Mouse (Mus musculus) heart, embryonic 10.5 days (tissue): ENCODE measurements around the gene Taf1a. TPM values are rescaled to one million over a fixed set of nuclear protein-coding genes. Genes with fewer than 3 reads are reported as not detected.
"Not testable (repeated sequence)": the region's sequence is repeated elsewhere in the genome, so short reads cannot be mapped to it uniquely, and the experiment has no call there.

Source experiments
- DNase-seq: peaks from one replicate; pipeline ENCODE4 v3.0.0-alpha.2; 2017; ENCODE audit warnings: low spot score
- H3K27ac ChIP-seq: fragments of 300-500 bp; sonication (generic); 2 replicates; pipeline ENCODE4 v1.5.1; 2016; ENCODE audit warnings: mild to moderate bottlenecking
- H3K27me3 ChIP-seq: fragments of 300-500 bp; sonication (generic); 2 replicates; pipeline ENCODE4 v1.6.1; 2016; ENCODE audit warnings: mild to moderate bottlenecking; ENCODE audit not compliant: poor library complexity, insufficient read depth, severe bottlenecking
- H3K36me3 ChIP-seq: fragments of 300-500 bp; sonication (generic); 2 replicates; pipeline ENCODE4 v1.6.1; 2016; ENCODE audit warnings: mild to moderate bottlenecking, moderate library complexity
- H3K4me1 ChIP-seq: fragments of 300-500 bp; sonication (generic); 2 replicates; pipeline ENCODE4 v1.6.1; 2016; ENCODE audit warnings: mild to moderate bottlenecking
- H3K4me3 ChIP-seq: fragments of 300-500 bp; sonication (generic); 2 replicates; pipeline ENCODE4 v1.5.1; 2016; ENCODE audit warnings: mild to moderate bottlenecking, moderate library complexity
- H3K9me3 ChIP-seq: fragments of 300-500 bp; sonication (generic); 2 replicates; pipeline ENCODE4 v1.6.1; 2016; ENCODE audit warnings: mild to moderate bottlenecking, moderate library complexity
- WGBS: fragments of 180-500 bp; shearing (Covaris S2); methylation state at CpG from one replicate; pipeline ENCODE4 v1.1.7; 2016; 5-methylcytosine and 5-hydroxymethylcytosine counted together
- polyA plus RNA-seq: library from polyadenylated mRNA; unstranded; fragments of >200 nt; fragmentation: Nextera tagmentation; extraction: Ambion mirVana; gene quantifications from 2 replicates; pipeline ENCODE4 v1.2.1, GENCODE M21; 2016

The Taf1a gene
- polyA plus RNA-seq, 1 experiment from 2014 or later, result 18.0 TPM

DNA sequence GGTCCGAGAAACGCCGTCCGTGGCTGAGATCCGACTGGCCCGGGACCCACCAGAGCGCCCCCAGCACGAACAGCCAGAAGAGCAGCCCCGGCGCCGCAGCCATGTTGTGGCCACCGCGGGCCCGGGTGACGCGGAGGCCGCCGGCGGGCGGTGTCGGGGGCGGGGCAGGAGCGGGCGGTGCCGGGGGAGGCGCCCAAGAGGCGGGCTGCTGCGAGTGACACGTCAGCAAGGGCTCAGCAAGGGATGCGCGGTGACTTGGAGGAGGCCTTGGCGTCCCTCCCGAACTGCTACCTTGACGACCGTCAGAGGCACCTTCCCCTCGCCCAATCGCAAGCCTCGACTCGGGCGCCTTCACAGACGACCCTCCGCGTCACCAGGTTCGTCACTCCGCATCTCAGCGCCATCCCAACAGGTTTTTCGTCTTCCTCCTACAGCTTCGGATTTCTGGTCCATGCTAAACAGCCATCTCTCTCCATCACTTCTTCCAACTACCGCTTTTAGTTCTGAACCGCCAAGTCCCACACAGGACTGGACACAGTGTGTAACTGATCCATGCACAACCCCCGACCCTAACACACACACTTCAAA lies 19.3 kb upstream of the Taf1a start, which contains the start of gene Mia3:
Mia3 (minus strand) TSS at position 127 of the 588 bp plus-strand sequence.
- Histone ChIP-seq H3K27ac (peak within 1 kb of the TSS; percentile 89), H3K9me3 (no peaks in the 10 kb centered on the region), H3K4me1 (peaks cover 16% of the 10 kb centered on the region), H3K27me3 (no peaks in the 10 kb centered on the region), H3K4me3 (peak within 1 kb of the TSS; percentile 87), H3K36me3 (peaks cover 8% of the 10 kb centered on the region)
- WGBS, result under 1% methylated on average over 51 of the region's 51 CpGs
- peak; percentile 98 for DNase-seq

GRCm38 (mm10) chr1:183374728-183375127 lies 14.1 kb upstream of the Taf1a start:
- H3K9me3 ChIP-seq, result no peaks in the 10 kb centered on the region
- H3K36me3 ChIP-seq, result no peaks in the 10 kb centered on the region
- 71% methylated on average over 5 of the region's 5 CpGs for WGBS

GRCm38 (mm10) chr1:183377045-183377444 lies 11.7 kb upstream of the Taf1a start:
- Histone ChIP-seq H3K4me3 (no peak overlapping the region), H3K27ac (no peak overlapping the region), H3K27me3 (no peaks in the 10 kb centered on the region), H3K36me3 (no peaks in the 10 kb centered on the region), H3K9me3 (no peaks in the 10 kb centered on the region), H3K4me1 (no peaks in the 10 kb centered on the region)
- 70% methylated on average over 4 of the region's 4 CpGs for WGBS
- no peak for DNase-seq

More at GRCm38 (mm10) chr1:183374728-183375127, 14.1 kb upstream of the Taf1a start:
- 0 out of 2 replicates have a peak, but pooled peaks cover 4% of the 10 kb centered on the region for H3K4me1 ChIP-seq
- no peaks in the 10 kb centered on the region for H3K27me3 ChIP-seq
- DNase-seq, result no peak
- H3K27ac ChIP-seq, result no peak overlapping the region
- no peak overlapping the region for H3K4me3 ChIP-seq

- Histone ChIP-seq H3K4me1 (no peaks in the 10 kb centered on the region), H3K36me3 (no peaks in the 10 kb centered on the region), H3K27ac (no peak overlapping the region), H3K27me3 (peaks cover 1% of the 10 kb centered on the region; the same call in 1 of the 2 replicates), H3K4me3 (no peak overlapping the region), H3K9me3 (no peaks in the 10 kb centered on the region)
- WGBS, result 64% methylated on average over 10 of the region's 10 CpGs
- no peak for DNase-seq
Observed at GRCm38 (mm10) chr1:183378321-183378941, 10.3 kb upstream of the Taf1a start.

DNA sequence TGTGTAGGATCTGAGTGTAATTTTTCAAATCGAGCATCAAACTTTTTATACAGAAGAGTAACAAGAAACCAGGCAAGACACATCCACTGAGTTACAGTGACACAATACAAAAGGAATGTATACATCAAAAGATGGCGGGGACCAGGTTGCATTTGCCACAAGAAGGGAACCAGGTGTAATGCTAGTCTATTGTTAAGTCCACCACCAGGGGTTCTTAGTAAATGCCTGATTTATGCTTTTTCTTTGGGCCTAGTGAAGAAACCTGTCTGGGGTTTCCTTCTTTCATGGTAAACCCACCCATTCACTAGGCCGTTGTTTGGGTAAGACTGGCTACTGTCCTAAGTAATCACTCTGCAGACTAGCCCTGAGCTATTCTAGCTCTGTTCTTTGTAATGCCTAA lies 9.4 kb upstream of the Taf1a start:
- H3K27ac ChIP-seq, H3K27me3 ChIP-seq, H3K4me1 ChIP-seq, H3K9me3 ChIP-seq, DNase-seq, H3K4me3 ChIP-seq, H3K36me3 ChIP-seq: not testable (repeated sequence)
- 89% methylated on average over 3 of the region's 3 CpGs for WGBS

- H3K36me3 ChIP-seq, result no peaks in the 10 kb centered on the region
- H3K9me3 ChIP-seq, result no peaks in the 10 kb centered on the region
- peaks cover 13% of the 10 kb centered on the region; the same call in 1 of the 2 replicates for H3K27me3 ChIP-seq
- no peak for DNase-seq
- 81% methylated on average over 5 of the region's 5 CpGs for WGBS
- H3K4me3 ChIP-seq, result no peak overlapping the region
- no peaks in the 10 kb centered on the region for H3K4me1 ChIP-seq
- H3K27ac ChIP-seq, result no peak overlapping the region
Observed at GRCm38 (mm10) chr1:183381816-183382215, 7.0 kb upstream of the Taf1a start.

DNA sequence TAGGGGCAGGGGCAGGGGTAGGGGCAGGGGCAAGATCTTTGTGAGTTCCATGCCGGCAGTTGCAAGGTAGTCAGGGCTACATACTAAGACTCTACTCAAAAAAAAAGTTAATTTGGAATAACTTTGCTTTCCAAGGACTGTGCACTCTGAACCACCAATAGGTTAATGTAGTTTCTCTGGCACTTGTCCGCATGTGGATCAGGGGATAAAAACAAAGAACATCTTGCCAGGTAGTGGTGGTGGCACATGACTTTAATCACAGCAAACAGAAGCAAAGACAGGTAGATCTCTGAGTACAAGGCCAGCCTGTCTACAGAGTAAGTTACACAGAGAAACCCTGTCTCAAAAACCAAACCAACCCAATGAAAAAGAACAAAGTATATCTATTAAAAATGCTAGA lies 6.2 kb upstream of the Taf1a start:
- WGBS, result 84% methylated on average over 2 of the region's 2 CpGs
- H3K4me3 ChIP-seq, result no peak overlapping the region
- no peaks in the 10 kb centered on the region for H3K36me3 ChIP-seq
- H3K9me3 ChIP-seq, result no peaks in the 10 kb centered on the region
- no peak overlapping the region for H3K27ac ChIP-seq
- H3K4me1 ChIP-seq, result no peaks in the 10 kb centered on the region
- H3K27me3 ChIP-seq, result peaks cover 20% of the 10 kb centered on the region; the same call in 1 of the 2 replicates
- DNase-seq, result no peak

GRCm38 (mm10) chr1:183387421-183387820 lies 1.4 kb upstream of the Taf1a start:
- not testable (repeated sequence) for H3K4me1 ChIP-seq
- 91% methylated on average over 3 of the region's 3 CpGs for WGBS

DNA sequence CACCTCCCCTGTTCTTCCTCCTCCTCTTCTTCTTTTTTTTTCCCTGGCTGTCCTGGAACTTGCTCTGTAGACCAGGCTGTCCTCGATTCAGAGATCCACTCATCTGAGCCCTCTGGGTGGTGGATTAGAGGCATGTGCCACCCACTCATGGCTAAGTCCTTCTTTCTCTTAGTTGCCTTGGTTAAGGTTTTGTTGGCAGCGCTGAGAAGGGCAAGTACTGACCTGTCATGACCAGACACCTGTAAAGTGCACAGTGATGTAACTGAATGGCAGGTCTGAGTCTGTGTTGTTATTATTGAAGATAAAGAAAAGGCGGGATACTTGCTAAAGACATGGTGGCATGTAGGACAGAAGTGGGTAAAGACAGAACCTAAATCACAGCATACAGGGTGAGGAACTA lies 14.6 kb downstream of the Taf1a start:
- WGBS, result 93% methylated on average over 3 of the region's 3 CpGs
- no peak overlapping the region for H3K4me3 ChIP-seq
- no peak overlapping the region for H3K27ac ChIP-seq

More at GRCm38 (mm10) chr1:183387421-183387820, 1.4 kb upstream of the Taf1a start:
- H3K36me3 ChIP-seq, result peaks cover 15% of the 10 kb centered on the region
- H3K27ac ChIP-seq, DNase-seq, H3K4me3 ChIP-seq, H3K9me3 ChIP-seq: not testable (repeated sequence)
- H3K27me3 ChIP-seq, result peaks cover 22% of the 10 kb centered on the region; the same call in 1 of the 2 replicates

GRCm38 (mm10) chr1:183414081-183414727 lies 25.4 kb downstream of the Taf1a start:
- H3K9me3 ChIP-seq, result no peaks in the 10 kb centered on the region
- no peaks in the 10 kb centered on the region for H3K27me3 ChIP-seq
- DNase-seq, result no peak
- 86% methylated on average over 15 of the region's 15 CpGs for WGBS
- no peak overlapping the region for H3K4me3 ChIP-seq
- peaks cover 33% of the 10 kb centered on the region for H3K36me3 ChIP-seq
- H3K4me1 ChIP-seq, result no peaks in the 10 kb centered on the region
- H3K27ac ChIP-seq, result no peak overlapping the region

More for the DNA sequence above, 14.6 kb downstream of the Taf1a start:
- no peak for DNase-seq
- H3K9me3 ChIP-seq, result no peaks in the 10 kb centered on the region
- H3K36me3 ChIP-seq, result peaks cover 71% of the 10 kb centered on the region
- no peaks in the 10 kb centered on the region for H3K27me3 ChIP-seq
- no peaks in the 10 kb centered on the region for H3K4me1 ChIP-seq

DNA sequence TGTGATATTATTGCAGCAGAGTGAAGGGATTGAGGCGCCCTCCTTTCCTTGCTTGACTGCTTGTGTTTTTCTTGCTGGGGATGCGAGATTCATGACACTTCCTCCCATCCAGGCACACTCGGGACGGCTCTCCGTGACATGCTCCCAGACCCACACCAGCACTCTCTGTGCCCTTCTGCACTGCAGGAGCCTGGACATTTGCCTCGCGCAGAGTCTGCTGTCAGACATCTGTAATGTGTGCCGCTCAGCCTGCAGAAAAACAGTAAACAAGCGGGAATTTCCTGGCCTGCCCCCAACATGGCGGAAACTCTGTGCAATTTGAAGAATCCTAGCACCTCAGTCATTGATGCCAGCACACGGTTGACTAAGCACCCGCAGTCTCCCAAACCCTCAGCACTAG lies 29.1 kb downstream of the Taf1a start, which contains the start of gene Hhipl2:
Hhipl2 (plus strand) TSS at position 343 of the 400 bp plus-strand sequence.
- Histone ChIP-seq H3K36me3 (no peaks in the 10 kb centered on the region), H3K4me3 (no peak within 1 kb of the TSS), H3K27ac (no peak within 1 kb of the TSS), H3K4me1 (no peaks in the 10 kb centered on the region), H3K9me3 (no peaks in the 10 kb centered on the region), H3K27me3 (no peaks in the 10 kb centered on the region)
- no peak for DNase-seq
- 69% methylated on average over 12 of the region's 12 CpGs for WGBS

- H3K9me3 ChIP-seq, result no peaks in the 10 kb centered on the region
- H3K4me3 ChIP-seq, result no peak overlapping the region
- 86% methylated on average over 7 of the region's 7 CpGs for WGBS
- H3K27ac ChIP-seq, result no peak overlapping the region
- no peak for DNase-seq
- H3K27me3 ChIP-seq, result no peaks in the 10 kb centered on the region
- no peaks in the 10 kb centered on the region for H3K4me1 ChIP-seq
- no peaks in the 10 kb centered on the region for H3K36me3 ChIP-seq
Observed at GRCm38 (mm10) chr1:183419741-183420140, 31.0 kb downstream of the Taf1a start.

DNA sequence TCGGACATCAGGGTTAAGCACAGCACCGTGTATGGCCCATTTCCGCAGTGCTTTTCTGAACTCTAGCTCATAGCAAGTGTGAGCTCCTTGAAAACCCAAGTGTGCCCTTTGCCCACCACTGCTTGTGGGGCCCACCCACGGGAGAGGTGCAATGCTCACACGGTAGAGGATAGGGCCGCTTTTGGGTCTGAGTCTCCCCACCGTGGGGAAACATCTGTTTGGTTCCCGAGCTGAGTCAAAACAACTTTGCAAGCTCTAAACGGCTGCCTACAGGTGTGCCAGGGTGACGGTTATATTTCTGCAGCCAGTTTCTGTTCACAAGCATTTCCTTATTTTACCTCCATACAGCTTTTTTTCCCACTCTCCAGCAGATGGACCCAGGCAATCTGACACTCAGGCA lies 31.5 kb downstream of the Taf1a start:
- no peaks in the 10 kb centered on the region for H3K9me3 ChIP-seq
- no peak overlapping the region for H3K27ac ChIP-seq
- no peaks in the 10 kb centered on the region for H3K36me3 ChIP-seq
- H3K27me3 ChIP-seq, result no peaks in the 10 kb centered on the region
- DNase-seq, result no peak
- H3K4me1 ChIP-seq, result no peaks in the 10 kb centered on the region
- WGBS, result 82% methylated on average over 10 of the region's 10 CpGs
- no peak overlapping the region for H3K4me3 ChIP-seq
